Mouse (Mus musculus) layer of hippocampus, postnatal 36 days (tissue): ENCODE measurements around the gene Tshz3. TPM values are rescaled to one million over a fixed set of nuclear protein-coding genes. Genes with fewer than 3 reads are reported as not detected.

Experiments
- DNase-seq, 2 experiments: peaks; one replicate each; pipeline ENCODE4 v3.0.0; 2022
- total RNA-seq, 2 experiments: library from RNA; stranded (reverse); gene quantifications; 2 replicates each; pipeline ENCODE4 v1.2.3; 2021

Tshz3 gene
- total RNA-seq, 2 experiments from 2014 or later = 12.4 to 12.9 TPM

DNA sequence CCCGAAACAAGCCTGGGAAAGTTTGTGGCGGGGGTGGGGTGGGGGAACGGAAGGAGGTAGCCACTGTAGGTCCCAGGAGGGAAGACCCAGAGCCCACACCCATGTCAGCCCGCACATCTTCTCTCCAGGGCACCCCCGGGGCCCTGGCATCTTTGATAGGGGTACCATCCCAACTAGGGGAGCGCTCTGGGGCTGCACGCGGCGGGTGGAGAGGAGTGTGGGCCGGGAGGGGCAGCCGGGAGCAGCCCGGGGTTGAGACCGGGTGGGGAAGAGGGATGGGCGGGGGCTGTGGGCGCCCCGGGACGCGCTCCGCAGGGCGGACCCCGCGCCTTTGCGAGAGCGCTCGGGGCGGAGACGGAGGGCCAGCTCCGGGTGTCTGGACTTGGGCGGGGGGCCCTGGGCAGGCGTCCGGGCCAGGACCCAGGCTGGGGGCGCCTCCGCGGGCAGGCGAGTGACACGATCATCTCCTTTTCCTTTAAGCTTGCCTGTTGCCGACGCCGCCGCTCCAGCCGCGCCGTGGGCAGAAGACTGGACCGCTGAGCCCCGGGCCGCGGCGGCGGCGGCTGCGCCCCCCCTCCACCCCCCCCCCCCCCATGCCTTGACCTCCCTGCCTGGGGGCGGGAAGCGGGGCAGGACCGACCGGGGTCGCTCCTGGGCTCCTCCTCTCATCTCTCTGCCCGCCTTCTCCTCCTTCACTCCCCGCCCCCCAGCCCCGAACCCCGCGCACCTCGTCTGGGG, 631 bp upstream of the Tshz3 start:
- DNase-seq = peak; percentile 42 to 43

- DNase-seq = no peak
Observed at GRCm38 (mm10) chr7:36698589-36698946, 650 bp downstream of the Tshz3 start.

GRCm38 (mm10) chr7:36699001-36699987, 1.4 kb downstream of the Tshz3 start:
- DNase-seq = no peak

GRCm38 (mm10) chr7:36706636-36707035, 8.7 kb downstream of the Tshz3 start:
- no peak for DNase-seq

DNA sequence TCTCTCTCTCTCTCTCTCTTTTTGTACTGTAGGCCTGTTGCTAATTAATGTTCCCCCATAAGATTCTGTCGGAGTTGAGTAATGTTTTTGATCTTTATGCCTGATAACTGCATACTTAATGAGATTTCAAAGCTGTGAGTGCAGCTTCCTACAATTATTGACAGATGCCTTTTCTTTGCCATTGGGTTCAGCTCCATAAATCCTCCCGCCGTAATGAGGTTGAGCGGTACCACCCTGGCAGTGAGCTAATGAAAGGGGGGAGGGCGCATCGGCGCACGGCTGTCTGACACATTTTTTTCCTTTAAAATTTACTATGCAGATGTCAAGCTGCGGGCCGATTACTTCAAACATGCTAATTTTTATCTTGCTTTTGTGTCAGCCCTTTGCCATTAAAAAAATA, 9.3 kb downstream of the Tshz3 start:
- DNase-seq = no peak

- DNase-seq = no peak
Observed at GRCm38 (mm10) chr7:36707681-36708350, 9.9 kb downstream of the Tshz3 start.

- DNase-seq = no peak
Observed at GRCm38 (mm10) chr7:36708823-36709222, 10.9 kb downstream of the Tshz3 start.

DNA sequence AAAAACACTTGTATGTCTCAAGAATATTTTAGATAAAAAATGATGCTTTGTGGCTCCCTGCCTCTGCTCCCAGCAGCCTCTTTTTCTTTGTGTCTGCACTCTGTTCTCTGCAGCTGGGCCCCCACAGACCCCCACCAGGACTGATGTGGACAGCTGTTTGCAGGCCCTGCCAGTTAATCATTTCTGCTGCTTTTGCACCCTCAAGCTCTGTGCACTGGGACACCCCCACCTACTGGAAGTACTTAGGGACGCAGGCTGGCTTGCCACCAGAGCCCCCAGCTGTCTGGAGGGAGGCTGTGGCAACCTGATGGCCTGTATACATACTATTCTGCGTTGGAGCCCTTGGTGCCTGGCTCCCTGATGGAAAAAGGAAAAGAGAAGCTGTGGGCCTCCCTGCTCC, 11.3 kb downstream of the Tshz3 start:
- DNase-seq = no peak

DNA sequence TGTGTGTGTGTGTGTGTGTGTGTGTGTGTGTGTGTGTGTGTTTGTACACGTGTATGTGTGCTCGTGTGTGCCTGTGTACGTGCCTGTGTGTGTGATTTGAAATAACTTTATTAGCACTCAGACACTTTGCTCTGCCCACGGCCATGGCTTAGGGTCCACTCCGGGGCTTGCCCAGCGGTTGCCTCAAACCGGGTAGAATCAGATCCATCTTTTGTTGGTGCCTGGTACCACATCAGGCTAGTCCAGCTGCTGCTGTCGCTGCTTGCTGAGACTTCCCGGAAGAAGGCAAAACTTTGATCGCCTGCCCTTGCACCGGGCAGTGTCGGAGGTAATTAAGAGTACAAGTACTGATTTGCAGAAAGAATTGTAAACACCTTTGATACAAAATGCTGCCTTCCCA, 12.1 kb downstream of the Tshz3 start:
- no peak for DNase-seq

DNA sequence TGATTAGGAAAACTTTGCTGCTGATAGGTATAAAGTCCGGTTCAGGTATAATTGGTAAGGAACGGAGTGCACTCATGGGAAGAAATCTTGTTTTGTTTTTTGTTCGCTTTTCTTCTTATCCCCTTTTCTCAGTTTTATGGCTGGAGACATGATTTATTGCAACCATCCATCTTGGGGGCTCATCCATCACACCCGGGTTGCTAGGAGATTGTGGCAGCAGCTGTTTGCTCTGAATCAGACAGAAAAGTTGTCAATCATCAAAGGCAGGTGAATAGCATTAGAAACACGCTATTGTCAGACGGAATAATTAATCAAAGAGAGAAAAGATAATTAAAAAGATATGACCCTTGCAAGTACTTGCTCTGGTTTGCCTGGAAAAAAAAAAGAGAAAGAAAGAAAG, 12.5 kb downstream of the Tshz3 start:
- no peak for DNase-seq

GRCm38 (mm10) chr7:36711766-36712165, 13.8 kb downstream of the Tshz3 start:
- no peak for DNase-seq

DNA sequence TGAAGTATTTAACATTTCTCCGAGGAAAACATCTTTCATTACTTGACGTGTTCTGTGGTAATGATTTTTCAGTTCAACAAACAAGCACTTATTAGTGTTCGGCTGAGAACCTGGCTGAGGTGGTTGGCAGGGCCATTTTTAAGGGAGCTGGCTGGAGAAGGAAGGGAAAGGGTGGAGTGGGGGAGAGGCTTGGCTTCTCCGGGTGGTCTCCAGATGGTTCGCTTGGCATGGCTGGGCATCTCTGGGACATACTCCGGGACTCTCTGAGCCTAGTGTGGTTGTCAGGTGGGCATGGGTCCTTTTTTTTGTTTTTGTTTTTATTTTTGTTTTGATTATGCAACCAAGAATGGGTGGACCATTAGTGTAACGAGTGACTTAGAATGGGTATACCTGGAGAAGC, 16.4 kb downstream of the Tshz3 start:
- DNase-seq = no peak

DNA sequence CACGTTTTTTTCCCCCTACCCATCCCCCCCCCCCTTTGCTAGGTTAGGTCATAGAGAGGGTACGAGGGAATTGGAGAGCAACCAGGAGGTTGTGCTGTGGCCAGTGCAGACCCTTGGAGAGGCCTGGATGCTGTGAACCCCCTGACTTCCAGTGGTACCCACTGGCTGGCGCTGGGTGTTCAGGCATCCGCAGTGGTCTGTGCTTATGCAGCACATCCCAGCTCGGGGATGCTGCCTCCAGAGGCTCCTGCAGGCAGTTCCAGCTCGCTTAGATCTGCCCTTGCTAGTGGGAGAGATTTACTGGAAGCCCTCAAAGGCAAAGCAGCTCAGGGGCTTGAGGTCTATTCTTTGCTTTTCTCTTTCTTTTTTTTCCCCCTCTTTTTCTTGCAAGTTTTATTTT, 19.3 kb downstream of the Tshz3 start:
- no peak for DNase-seq

- DNase-seq = no peak
Observed at GRCm38 (mm10) chr7:36720830-36721229, 22.9 kb downstream of the Tshz3 start.

DNA sequence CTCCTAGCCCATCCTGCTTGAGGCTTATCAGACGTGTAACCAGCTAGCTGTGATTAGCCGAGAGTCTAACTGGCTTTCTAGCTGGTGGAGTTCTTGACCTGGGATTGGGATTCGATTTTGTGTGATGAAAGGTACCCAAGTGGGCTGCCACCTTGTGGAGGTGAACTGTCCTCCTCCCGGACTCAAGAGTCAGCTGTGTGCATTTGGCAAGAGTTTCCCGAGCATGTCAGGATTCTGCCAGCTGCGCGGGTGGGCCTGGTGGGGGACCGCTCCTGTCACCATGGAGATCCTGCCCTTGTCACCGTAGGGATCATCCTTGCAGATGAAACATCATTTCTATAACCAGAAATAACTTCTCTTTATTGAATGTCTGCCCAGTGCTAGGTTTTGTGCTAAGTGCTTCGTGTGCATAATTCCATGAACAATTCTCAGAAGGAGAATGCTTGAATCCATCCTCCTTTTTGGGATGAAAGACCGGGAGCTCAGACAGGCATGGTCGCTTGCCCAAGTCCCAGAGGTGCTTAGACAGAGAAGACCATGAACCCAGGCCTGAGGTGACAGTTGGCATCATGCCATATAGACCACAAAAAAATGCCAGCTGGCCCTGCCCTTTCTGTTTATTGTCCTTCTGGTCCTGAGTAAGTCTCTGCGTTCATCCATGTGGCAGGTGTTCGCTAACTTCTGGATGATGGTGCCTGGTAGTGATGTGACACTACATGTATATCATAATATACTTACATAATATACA, 38.6 kb downstream of the Tshz3 start:
- DNase-seq = no peak

GRCm38 (mm10) chr7:36751480-36751879, 53.6 kb downstream of the Tshz3 start:
- no peak for DNase-seq

- no peak for DNase-seq
Observed at GRCm38 (mm10) chr7:36767501-36768092, 69.7 kb downstream of the Tshz3 start.

DNA sequence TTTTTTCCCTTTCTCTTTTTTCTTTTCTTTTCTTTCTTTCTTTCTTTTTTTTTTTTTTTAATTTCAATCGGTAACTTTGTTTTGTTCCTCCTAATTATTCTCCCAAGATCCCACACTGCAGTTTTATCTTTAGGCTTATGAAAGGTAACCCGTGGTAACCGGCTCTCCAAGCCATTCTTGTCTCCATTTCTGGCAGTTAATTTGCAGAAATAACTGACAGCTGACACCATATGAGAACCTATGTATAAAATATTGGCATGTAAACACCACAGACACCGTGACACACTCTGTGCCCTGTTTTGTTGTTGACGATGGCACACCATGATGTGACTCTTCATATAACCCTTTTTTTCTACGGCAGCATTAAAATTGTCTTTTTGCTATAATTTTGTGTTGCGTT, 75.2 kb downstream of the Tshz3 start:
- DNase-seq = no peak

GRCm38 (mm10) chr7:36776956-36777355, 79.0 kb downstream of the Tshz3 start:
- no peak for DNase-seq

GRCm38 (mm10) chr7:36778456-36778855, 80.5 kb downstream of the Tshz3 start:
- DNase-seq = no peak

DNA sequence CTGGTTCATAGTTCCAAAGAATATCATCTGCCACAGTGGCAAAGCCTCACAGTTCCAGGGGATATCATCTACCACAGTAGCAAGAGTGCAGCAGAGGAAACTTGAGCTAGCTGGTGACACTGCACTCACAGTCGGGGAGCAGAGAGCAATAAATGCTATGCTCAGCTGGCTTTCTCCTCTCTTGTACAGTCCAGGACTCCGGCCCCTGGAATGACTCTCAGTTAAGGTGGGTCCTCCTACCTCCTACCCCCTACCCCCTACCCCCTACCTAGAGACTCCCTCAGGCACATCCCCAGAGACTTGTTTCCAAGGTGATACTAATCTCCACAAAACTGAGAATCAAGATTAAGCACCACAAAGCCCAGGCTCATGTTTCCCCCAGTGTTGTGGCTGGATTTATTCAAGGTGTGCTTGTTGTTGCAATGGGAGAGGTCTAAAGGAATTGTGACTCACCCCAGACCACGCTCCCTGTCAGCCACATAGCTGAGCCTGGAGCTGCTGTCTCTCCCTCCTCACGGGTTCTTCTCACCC, 86.4 kb downstream of the Tshz3 start:
- no peak for DNase-seq
